Mouse (Mus musculus) 3134 (cell line): Measurements from ENCODE around the gene Slc48a1.

Source experiments
- DNase-seq: peaks from one replicate; pipeline ENCODE4 v3.0.0-alpha.2; 2011; ENCODE audit warnings: low spot score; ENCODE audit not compliant: insufficient read length; ENCODE audit errors: extremely low read depth

The Slc48a1 gene

DNA sequence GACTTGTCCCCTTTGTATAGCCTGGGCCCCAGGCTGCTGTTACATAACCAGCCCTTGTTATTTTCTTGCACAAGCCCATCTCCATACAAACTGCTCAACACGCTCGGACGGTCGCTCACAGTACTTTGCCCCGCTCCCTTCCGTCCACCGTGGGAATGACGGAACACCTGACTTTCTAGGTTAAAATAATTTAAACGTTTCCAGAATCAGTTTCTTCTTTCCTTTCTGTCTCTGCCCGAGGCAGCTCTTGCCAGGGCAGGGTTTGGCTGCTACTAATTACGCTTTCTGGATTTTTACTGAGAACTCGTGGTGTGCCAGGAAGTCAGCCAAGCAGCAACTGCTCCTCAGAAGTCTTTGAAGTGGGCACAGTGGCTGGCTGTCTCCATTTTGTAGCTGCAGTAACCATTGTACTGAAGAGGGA is 2.3 kb downstream of the Slc48a1 start:
- no peak for DNase-seq

DNA sequence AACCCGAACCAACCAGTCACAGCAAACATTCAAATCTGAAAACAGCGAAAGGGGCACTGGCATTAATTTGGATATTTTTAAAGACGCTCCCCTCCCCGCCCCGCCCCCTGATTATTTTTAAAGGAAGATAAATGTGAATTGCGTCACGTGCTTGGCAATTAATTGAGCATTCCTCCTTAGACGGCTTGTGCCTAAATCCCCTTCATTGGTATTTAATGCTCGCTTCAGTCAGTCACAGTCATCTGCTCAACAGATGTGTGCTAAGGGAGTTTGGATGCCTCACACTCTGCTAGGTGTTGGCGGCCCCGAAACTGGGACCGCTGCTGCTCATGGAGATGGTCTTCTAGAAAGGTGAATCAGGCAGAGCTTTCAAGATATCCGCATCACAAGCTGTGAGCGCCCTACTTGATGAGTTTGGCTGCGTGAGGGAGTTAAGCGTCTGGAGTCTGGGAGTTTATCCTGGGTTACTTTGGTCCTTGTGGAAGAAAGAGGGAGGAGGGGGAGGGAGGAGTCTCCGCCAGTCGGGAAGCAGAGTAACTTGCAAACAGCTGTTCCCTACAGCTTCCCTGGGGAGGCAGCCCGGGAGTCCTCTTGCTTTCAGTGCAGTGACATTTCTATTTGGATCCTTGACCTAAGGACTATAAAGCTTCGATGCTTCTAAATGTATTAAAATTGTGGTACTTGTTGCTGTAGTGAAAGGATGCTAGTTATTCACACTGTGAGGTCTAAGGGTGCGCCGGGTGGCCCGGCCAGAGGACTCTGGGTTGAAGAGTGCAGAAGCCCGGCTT is 3.8 kb downstream of the Slc48a1 start:
- DNase-seq, result no peak

- DNase-seq, result peak; percentile 51
These were observed 4.4 kb downstream of the Slc48a1 start for GRCm38 (mm10) chr15:97782749-97783105.

DNA sequence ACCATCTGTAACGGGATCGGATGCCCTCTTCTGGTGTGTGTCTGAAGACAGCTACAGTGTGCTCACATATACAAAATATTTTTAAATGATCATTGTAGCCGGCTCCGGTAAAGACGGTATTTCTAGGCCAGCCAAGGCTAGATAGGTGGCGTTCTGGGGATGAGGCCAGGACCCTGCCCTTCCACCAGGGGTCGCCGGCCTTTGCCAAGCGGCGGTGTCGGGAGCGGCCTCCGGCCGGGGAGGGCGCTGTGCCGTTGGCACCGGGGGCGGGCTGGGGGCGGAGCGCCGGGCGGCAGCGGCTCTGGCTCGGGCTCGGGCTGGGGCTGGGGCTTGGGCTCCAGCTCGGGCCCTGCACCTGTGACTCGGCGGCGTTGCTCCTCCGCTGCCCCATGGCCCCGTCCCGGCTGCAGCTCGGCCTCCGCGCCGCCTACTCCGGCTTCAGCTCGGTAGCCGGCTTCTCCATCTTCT is 5.8 kb downstream of the Slc48a1 start:
- DNase-seq, result peak; percentile 90

DNA sequence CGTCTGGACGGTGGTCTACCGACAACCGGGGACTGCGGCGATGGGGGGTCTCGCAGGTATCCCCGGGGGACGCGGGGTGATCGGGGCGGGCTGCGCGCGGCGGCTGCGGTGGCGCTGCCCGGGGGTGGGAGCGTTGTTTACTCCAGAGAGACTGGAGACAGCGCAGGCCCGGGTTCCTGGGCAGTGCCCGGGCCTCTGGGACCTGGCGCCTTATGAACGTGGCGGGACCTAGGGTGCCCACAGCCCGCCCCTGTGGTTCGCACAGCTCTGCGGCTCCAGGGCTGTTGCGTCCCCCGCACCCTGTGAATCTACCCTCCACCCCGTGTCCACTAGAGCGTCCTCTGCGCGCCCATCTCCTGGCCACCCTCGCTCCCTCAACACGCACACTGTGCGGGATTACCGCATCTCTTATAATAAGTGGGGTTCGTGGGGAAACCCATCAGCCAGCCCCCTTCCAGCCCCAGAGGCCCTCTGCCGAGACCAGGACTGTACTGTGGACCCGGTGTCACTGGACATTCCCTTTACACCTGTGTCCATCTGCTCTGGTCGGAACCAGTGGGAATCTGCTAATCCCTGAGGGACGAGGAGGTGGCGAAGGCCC is 6.3 kb downstream of the Slc48a1 start:
- peak; percentile 71 for DNase-seq

- peak; percentile 71 for DNase-seq
These were observed 7.6 kb downstream of the Slc48a1 start for GRCm38 (mm10) chr15:97785731-97786411.

DNA sequence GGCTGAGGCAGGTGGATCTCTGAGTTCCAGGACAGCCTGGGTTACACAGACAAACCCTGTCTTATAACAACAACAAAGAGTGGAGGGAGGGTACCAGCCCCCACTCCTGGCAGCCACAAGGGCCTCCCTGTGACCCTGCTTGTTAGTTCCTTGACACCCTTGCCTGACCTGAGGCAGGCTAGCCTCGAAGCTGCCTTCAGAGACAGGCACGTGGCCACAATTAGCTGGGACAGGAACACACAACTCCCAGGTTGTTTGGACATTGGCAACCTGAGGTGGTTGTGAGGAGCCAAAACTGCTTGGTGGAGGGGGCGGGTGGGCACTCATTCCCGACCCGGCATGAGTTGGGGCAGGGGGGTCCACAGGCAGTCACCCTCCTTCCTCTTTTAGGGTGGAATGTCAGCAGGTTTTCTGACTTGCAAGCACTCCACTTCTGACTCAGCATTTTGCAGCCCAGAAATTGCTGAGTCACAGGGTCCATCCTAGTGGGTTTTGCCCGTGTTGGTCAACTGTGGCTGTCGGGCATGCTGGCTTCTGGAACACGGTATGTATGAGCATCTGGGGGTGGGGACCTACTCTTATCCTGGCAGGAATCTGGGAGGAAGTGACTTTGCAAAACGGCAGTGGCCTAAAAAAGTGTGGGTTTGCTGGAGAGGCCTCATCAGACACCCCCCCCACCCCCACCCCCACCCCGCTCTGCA is 8.2 kb downstream of the Slc48a1 start:
- DNase-seq, result peak; percentile 87

- no peak for DNase-seq
These were observed 9.0 kb downstream of the Slc48a1 start for GRCm38 (mm10) chr15:97787148-97787798.

DNA sequence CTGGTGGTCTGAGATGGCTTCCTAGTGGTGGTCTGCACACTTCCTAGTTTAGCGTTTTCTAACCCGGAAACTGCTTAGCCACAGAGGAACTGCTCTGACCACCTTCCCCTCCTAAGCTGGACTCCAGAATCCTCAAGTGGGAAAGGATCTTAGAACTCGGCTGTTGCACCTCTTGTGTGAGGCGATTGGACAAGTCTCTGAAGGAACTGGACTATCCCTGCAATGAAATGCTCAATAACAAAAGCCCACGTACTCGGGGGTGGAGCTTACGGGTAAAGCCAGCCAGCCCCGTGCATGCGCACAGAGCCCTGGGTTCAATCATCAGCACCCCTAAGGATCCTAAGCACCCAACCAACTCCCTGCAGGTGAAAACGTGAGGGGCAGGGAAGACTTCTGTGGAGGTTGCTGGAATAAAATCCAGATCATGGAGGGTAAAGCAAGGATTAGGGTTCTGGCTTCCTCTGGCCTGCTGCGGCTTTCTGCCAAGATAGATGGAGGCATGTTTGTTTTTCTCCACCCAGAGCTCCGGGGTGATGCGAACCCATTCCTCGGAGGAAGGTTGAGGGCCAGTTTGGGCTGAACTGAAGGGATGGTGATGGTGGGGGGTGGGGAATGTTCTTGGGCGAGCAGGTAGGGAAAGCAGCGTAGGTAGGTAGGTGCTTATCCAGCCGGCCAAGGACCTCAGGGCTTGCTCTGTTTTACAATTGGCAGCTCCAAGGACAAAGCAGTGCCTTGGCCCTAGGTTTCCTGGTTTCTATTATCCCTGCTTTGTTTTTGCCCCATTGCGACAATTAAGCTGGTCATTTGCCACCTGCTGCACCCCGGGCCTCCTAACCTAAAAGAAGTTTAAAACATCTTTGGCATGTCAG is 9.7 kb downstream of the Slc48a1 start:
- DNase-seq, result no peak

DNA sequence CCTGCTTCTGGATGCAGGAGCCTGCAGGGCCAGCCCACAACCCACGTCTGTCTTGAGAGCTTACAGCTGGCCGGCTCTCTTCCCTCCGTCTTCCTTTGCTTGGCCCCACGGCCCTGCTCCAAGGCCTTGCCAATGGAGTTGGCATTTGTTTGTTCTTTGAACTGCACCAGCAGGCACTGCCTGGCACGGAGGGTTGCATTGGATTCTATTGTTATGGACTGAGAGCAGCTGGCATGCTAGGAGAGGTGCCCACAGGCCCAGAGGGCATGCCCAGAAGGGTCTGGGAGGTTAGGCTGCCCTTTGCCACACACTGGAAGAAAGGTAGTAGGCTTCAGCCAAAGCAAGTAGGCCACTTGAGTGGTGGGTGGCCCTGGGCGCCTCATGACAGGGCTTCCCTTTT is 10.5 kb downstream of the Slc48a1 start:
- peak; percentile 44 for DNase-seq

- peak; percentile 54 for DNase-seq
These were observed 11.6 kb downstream of the Slc48a1 start for GRCm38 (mm10) chr15:97789761-97790505.

DNA sequence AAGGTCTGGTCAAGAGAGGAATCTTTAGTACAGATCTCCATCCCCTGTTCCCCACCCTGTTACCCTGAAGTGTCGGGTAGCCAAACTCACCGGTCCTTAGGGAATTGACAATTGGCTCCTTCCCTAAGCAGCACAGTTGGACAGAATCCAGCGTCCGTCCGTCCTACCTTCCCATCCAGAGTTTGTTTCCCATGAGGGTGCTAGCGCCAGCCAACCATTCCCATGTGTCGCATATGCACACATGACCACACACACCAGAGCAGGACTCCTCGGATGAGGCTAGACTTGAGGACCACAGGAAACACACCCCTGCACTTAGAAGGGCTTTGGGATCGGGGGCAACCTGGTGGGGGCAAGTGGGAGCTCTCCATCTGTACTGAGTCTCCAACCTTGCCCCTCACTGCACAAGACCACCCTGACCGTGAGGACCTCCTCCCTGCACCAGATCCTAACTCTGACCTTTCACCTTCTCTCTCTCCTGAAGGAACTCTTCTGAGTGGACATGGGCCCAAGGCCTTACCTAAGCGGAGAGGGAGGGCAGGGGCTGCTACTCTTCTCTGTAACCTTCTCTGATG is 12.9 kb downstream of the Slc48a1 start:
- no peak for DNase-seq

GRCm38 (mm10) chr15:97793386-97794153 is 15.2 kb downstream of the Slc48a1 start:
- DNase-seq, result no peak

GRCm38 (mm10) chr15:97794268-97794667 is 15.9 kb downstream of the Slc48a1 start:
- no peak for DNase-seq

GRCm38 (mm10) chr15:97795559-97796235 is 17.4 kb downstream of the Slc48a1 start:
- no peak for DNase-seq

DNA sequence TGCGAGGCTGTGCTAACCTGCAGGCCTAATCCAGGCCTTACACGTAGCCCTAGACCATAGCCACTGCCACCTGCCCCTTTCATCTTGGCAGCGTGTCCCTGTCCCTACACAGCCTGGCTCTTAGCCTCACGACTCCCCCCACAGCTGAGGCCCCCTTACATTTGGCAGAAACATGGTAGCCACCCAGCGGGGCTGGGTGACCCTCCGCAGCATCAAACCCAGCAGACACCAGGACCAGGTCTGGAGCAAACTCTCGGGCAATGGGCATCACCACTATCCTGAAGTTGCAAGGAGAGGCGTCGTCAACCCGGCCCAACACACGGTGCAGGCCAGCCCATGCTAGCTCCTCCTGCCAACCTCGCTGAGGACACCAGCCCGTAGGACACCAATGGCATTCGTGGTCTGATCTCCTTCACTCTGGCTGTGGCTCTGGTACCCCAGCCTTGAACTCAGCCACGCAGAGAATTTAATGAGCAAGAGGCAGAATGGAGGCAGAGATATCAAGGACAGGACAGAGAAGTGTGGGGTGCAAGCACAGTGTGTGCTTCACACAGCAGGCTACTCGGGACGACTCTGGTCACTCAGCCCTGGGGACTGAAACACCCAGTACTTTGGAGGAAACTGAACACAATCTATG is 18.5 kb downstream of the Slc48a1 start:
- DNase-seq, result no peak

DNA sequence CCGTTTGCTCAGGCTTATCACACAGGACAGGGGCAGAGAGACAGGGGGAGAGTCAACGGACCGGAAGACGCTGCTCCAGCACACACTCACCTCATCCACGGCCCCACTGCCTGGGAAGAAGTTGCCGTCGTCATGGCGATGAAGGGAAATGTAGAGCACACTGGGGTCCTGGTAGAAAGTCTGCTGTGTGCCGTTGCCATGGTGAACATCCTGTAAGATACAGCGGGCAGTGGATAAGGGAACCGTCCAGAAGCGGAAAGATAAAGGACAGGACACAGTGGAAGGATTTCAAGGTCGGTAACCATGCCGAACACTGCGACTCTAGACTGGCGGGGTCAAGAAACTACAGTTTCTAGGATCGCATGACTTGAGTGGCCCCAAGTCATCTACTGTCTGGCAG is 19.8 kb downstream of the Slc48a1 start:
- no peak for DNase-seq
